Mouse (Mus musculus) cerebellum, adult 2 months (tissue): ENCODE results near the gene Pgbd1.

Source experiments
- CTCF ChIP-seq: fragments of 200-500 bp; IDR thresholded peaks from 2 replicates; pipeline ENCODE4 v1.5.1; 2011; ENCODE audit warnings: low read depth, mild to moderate bottlenecking, control low read depth, low read length, moderate library complexity, borderline replicate concordance; ENCODE audit not compliant: insufficient read depth
- POLR2A ChIP-seq: fragments of 200-500 bp; IDR thresholded peaks from 2 replicates; pipeline ENCODE4 v1.6.1; 2011; ENCODE audit warnings: low read length, control low read depth, borderline replicate concordance; ENCODE audit not compliant: insufficient read depth

GRCm38 (mm10) chr13:21447856-21448614, 7.2 kb upstream of the Pgbd1 start:
- TF ChIP-seq POLR2A (no peak), CTCF (no peak)
